Mouse (Mus musculus) MEL (cell line): Measurements from ENCODE around the gene BC048679. TPM values are rescaled to one million over a fixed set of nuclear protein-coding genes. Genes with fewer than 3 reads are reported as not detected.

Experiments used
- DNase-seq: peaks from one replicate; pipeline ENCODE4 v3.0.0; 2011; ENCODE audit warnings: low read depth, low spot score
- H3K27ac ChIP-seq: 2 replicates; pipeline ENCODE4 v1.5.1; 2012; ENCODE audit warnings: low read depth, mild to moderate bottlenecking, control low read depth, low read length, moderate library complexity; ENCODE audit not compliant: control insufficient read depth
- H3K27me3 ChIP-seq, 2 experiments: fragments of 150-350 bp in 1 of 2; sonication (generic) in 1 of 2; 2 replicates each; pipeline ENCODE4 v1.6.1; 2012; ENCODE audit warnings: low read length in 2 of 2, mild to moderate bottlenecking in 2 of 2, improper control_type of control experiment in 1 of 2, moderate library complexity in 1 of 2; ENCODE audit not compliant: insufficient read depth in 2 of 2, control insufficient read depth in 1 of 2
- H3K36me3 ChIP-seq, 2 experiments: 2 replicates each; pipeline ENCODE4 v1.6.1; 2012 to 2014; ENCODE audit warnings: low read length in 2 of 2, improper control_type of control experiment in 1 of 2, inconsistent platforms in 1 of 2, mild to moderate bottlenecking in 1 of 2; ENCODE audit not compliant: insufficient read depth in 2 of 2, control insufficient read depth in 1 of 2
- H3K4me1 ChIP-seq, 2 experiments: fragments of 150-350 bp in 1 of 2; sonication (generic) in 1 of 2; 2 replicates each; pipeline ENCODE4 v1.6.1; 2012; ENCODE audit warnings: low read length in 2 of 2, improper control_type of control experiment in 1 of 2, mild to moderate bottlenecking in 1 of 2; ENCODE audit not compliant: insufficient read depth in 2 of 2, control insufficient read depth in 1 of 2
- H3K4me3 ChIP-seq, 2 experiments: fragments of 150-350 bp in 1 of 2; sonication (generic) in 1 of 2; 2 replicates each; pipeline ENCODE4 v1.5.1; 2012; ENCODE audit warnings: low read depth in 2 of 2, low read length in 2 of 2, mild to moderate bottlenecking in 2 of 2, moderate library complexity in 2 of 2, control low read depth in 1 of 2, improper control_type of control experiment in 1 of 2; ENCODE audit not compliant: control insufficient read depth in 1 of 2, insufficient read depth in 1 of 2
- H3K79me2 ChIP-seq: 2 replicates; pipeline ENCODE4 v1.6.1; 2012; ENCODE audit warnings: mild to moderate bottlenecking, low read length, moderate library complexity; ENCODE audit not compliant: control insufficient read depth, poor library complexity, insufficient read depth
- H3K9ac ChIP-seq: 2 replicates; pipeline ENCODE4 v1.6.1; 2012; ENCODE audit warnings: low read depth, mild to moderate bottlenecking, control low read depth, low read length, moderate library complexity; ENCODE audit not compliant: control insufficient read depth, poor library complexity, severe bottlenecking
- H3K9me3 ChIP-seq: fragments of 150-350 bp; sonication (generic); replicated peaks from 2 replicates; pipeline ENCODE4 v1.6.1; 2012; ENCODE audit warnings: mild to moderate bottlenecking, low read length, improper control_type of control experiment, moderate library complexity; ENCODE audit not compliant: insufficient read depth
- BHLHE40 ChIP-seq: IDR thresholded peaks from 2 replicates; pipeline ENCODE4 v1.6.1; 2012; ENCODE audit warnings: low read depth, mild to moderate bottlenecking, inconsistent platforms, low read length, improper control_type of control experiment, borderline replicate concordance
- CTCF ChIP-seq, 3 experiments: IDR thresholded peaks in 2 of 3; conservative IDR thresholded peaks in 1 of 3; 2 replicates each; pipeline ENCODE4 v1.5.1; 2011 to 2012; ENCODE audit warnings: low read length in 3 of 3, low read depth in 2 of 3, mild to moderate bottlenecking in 2 of 3, improper control_type of control experiment in 1 of 3, inconsistent platforms in 1 of 3, mixed read lengths in 1 of 3, moderate library complexity in 1 of 3; ENCODE audit not compliant: control insufficient read depth in 1 of 3, insufficient read depth in 1 of 3, poor library complexity in 1 of 3, severe bottlenecking in 1 of 3
- ETS1 ChIP-seq: IDR thresholded peaks from 2 replicates; pipeline ENCODE4 v1.6.1; 2012; ENCODE audit warnings: low read depth, mild to moderate bottlenecking, inconsistent platforms, low read length, improper control_type of control experiment, moderate library complexity
- GABPA ChIP-seq: IDR thresholded peaks from 2 replicates; pipeline ENCODE4 v1.6.1; 2012; ENCODE audit warnings: low read depth, mild to moderate bottlenecking, inconsistent platforms, low read length, improper control_type of control experiment, moderate library complexity
- HCFC1 ChIP-seq: IDR thresholded peaks from 2 replicates; pipeline ENCODE4 v1.6.1; 2012; ENCODE audit warnings: low read depth, mild to moderate bottlenecking, inconsistent platforms, low read length, improper control_type of control experiment, moderate library complexity
- JUND ChIP-seq: IDR thresholded peaks from 2 replicates; pipeline ENCODE4 v1.6.1; 2011; ENCODE audit warnings: low read depth, mild to moderate bottlenecking, improper control_type of control experiment, low read length
- MYB ChIP-seq: IDR thresholded peaks from 2 replicates; pipeline ENCODE4 v1.6.1; 2011; ENCODE audit warnings: mild to moderate bottlenecking, low read depth, low read length, improper control_type of control experiment
- MYC ChIP-seq: IDR thresholded peaks from 2 replicates; pipeline ENCODE4 v1.6.1; 2011; ENCODE audit warnings: low read depth, mild to moderate bottlenecking, low read length, improper control_type of control experiment, moderate library complexity
- NELFE ChIP-seq: IDR thresholded peaks from 2 replicates; pipeline ENCODE4 v1.6.1; 2011; ENCODE audit warnings: low read depth, low read length, improper control_type of control experiment
- NRF1 ChIP-seq: IDR thresholded peaks from 2 replicates; pipeline ENCODE4 v1.6.1; 2014; ENCODE audit warnings: low read depth, mild to moderate bottlenecking, inconsistent platforms, low read length, improper control_type of control experiment, moderate library complexity; ENCODE audit not compliant: poor library complexity, insufficient read depth, severe bottlenecking
- POLR2AphosphoS2 ChIP-seq: IDR thresholded peaks from 2 replicates; pipeline ENCODE4 v1.6.1; 2011; ENCODE audit warnings: low read length, improper control_type of control experiment
- POLR2AphosphoS5 ChIP-seq: IDR thresholded peaks from 2 replicates; pipeline ENCODE4 v1.6.1; 2012; ENCODE audit warnings: low read depth, borderline replicate concordance, mild to moderate bottlenecking, inconsistent platforms, low read length, moderate library complexity, mixed read lengths
- SMC3 ChIP-seq: IDR thresholded peaks from 2 replicates; pipeline ENCODE4 v1.6.1; 2011; ENCODE audit warnings: low read depth, low read length, improper control_type of control experiment
- TAL1 ChIP-seq: IDR thresholded peaks from 2 replicates; pipeline ENCODE4 v1.6.1; 2012; ENCODE audit warnings: mild to moderate bottlenecking, inconsistent platforms, low read length, moderate library complexity, mixed read lengths
- TBP ChIP-seq: IDR thresholded peaks from 2 replicates; pipeline ENCODE4 v1.8.0; 2011; ENCODE audit warnings: low read depth, low read length, improper control_type of control experiment
- TCF12 ChIP-seq: IDR thresholded peaks from 2 replicates; pipeline ENCODE4 v1.6.1; 2014; ENCODE audit warnings: low read depth, mild to moderate bottlenecking, inconsistent platforms, low read length, improper control_type of control experiment, moderate library complexity
- USF1 ChIP-seq: IDR thresholded peaks from 2 replicates; pipeline ENCODE4 v1.6.1; 2014; ENCODE audit warnings: low read depth, mild to moderate bottlenecking, inconsistent platforms, low read length, improper control_type of control experiment, moderate library complexity
- ZC3H11A ChIP-seq: IDR thresholded peaks from 2 replicates; pipeline ENCODE4 v1.6.1; 2012; ENCODE audit warnings: low read depth, mild to moderate bottlenecking, inconsistent platforms, low read length, improper control_type of control experiment
- ZKSCAN1 ChIP-seq: IDR thresholded peaks from 2 replicates; pipeline ENCODE4 v1.6.1; 2012; ENCODE audit warnings: low read depth, mild to moderate bottlenecking, inconsistent platforms, low read length, improper control_type of control experiment, moderate library complexity
- ZMIZ1 ChIP-seq: IDR thresholded peaks from 2 replicates; pipeline ENCODE4 v1.6.1; 2012; ENCODE audit warnings: low read depth, mild to moderate bottlenecking, inconsistent platforms, low read length, improper control_type of control experiment, moderate library complexity
- ZNF384 ChIP-seq: IDR thresholded peaks from 2 replicates; pipeline ENCODE4 v1.6.1; 2012; ENCODE audit warnings: low read depth, mild to moderate bottlenecking, inconsistent platforms, low read length, improper control_type of control experiment
- polyA plus RNA-seq, 2 experiments: library from polyadenylated mRNA; stranded (reverse) in 1 of 2; unstranded in 1 of 2; fragments of >175 nt in 1 of 2; fragments of >200 nt in 1 of 2; gene quantifications; 2 replicates each; pipeline versions ENCODE4 v1.2.1 to v1.2.4; 2012; ENCODE audit warnings: low replicate concordance in 2 of 2, low read depth in 1 of 2; ENCODE audit not compliant: insufficient read length in 2 of 2, insufficient read depth in 1 of 2, missing spikeins in 1 of 2
- total RNA-seq: library from RNA; depleted of rRNA; stranded (reverse); fragments of 300-350 nt; gene quantifications from 2 replicates; pipeline ENCODE4 v1.2.3, GENCODE M21; 2012

Gene BC048679
- total and polyA plus RNA-seq, 3 experiments: not detected

- Histone ChIP-seq H3K9me3 (no peaks in the 10 kb centered on the region), H3K9ac (no peak overlapping the region), H3K27ac (no peak overlapping the region), H3K4me1 (no peaks in the 10 kb centered on the region), H3K4me3 (no peak overlapping the region), H3K79me2 (no peaks in the 10 kb centered on the region), H3K36me3 (no peaks in the 10 kb centered on the region), H3K27me3 (peaks cover 0 to 2% of the 10 kb centered on the region in 2 experiments; a peak in 1 of 4 replicates)
- DNase-seq: no peak
- TF ChIP-seq ZKSCAN1 (no peak), TAL1 (no peak), JUND (no peak), ZMIZ1 (no peak), ZNF384 (no peak), GABPA (no peak), TBP (no peak), NELFE (no peak), POLR2AphosphoS2 (no peak), NRF1 (no peak), ZC3H11A (no peak), TCF12 (no peak)
Observed at GRCm38 (mm10) chr7:81476833-81477232, 21.2 kb downstream of the BC048679 start.

DNA sequence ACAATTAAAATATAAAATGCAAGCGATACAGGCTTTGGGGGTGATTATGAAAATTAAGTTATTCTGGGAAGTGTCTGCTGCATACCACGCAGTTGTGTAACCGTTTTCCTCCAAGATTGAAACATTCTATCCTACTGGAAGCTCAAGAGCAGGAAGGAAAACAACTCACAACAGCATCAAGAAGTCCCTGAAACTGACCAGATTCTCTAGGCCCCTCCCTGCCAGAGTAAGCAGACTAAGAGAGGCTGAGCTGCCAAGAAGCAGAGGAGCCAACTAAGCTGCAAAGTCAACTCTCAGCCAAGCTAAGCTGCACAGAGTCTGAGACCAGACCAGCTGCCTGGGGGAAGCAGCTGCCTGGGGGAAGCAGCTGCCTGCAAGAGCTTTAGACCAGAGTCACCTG is 22.9 kb downstream of the BC048679 start:
- Histone ChIP-seq H3K9ac (no peak overlapping the region), H3K27ac (no peak overlapping the region), H3K79me2 (no peaks in the 10 kb centered on the region), H3K4me1 (no peaks in the 10 kb centered on the region), H3K4me3 (no peak overlapping the region), H3K9me3 (no peaks in the 10 kb centered on the region), H3K36me3 (no peaks in the 10 kb centered on the region), H3K27me3 (peaks cover 0 to 2% of the 10 kb centered on the region in 2 experiments; a peak in 1 of 4 replicates)
- DNase-seq: no peak
- TF ChIP-seq MYB (no peak), HCFC1 (no peak), CTCF (IDR thresholded peaks at IDR 0.05 in 2 of 3, conservative IDR thresholded peaks at IDR 0.05 in 1 of 3; ENCODE audit: control insufficient read depth in 1 of 3, insufficient read depth in 1 of 3, low read depth in 2 of 3, low read length in 3 of 3, poor library complexity in 1 of 3, severe bottlenecking in 1 of 3) (no peak), TBP (no peak), GABPA (no peak), ZMIZ1 (no peak), ETS1 (no peak), USF1 (no peak), MYC (no peak), NRF1 (no peak), BHLHE40 (no peak), POLR2AphosphoS5 (no peak), SMC3 (no peak)
